Mouse (Mus musculus): ENCODE measurements around the gene Kat8. TPM values are rescaled to one million over a fixed set of nuclear protein-coding genes. Genes with fewer than 3 reads are reported as not detected.
"Not testable (repeated sequence)": the region's sequence is repeated elsewhere in the genome, so short reads cannot be mapped to it uniquely, and the experiment has no call there.

The Kat8 gene
- total RNA-seq, 2 experiments from 2014 or later: 24.0 to 30.0 TPM

DNA sequence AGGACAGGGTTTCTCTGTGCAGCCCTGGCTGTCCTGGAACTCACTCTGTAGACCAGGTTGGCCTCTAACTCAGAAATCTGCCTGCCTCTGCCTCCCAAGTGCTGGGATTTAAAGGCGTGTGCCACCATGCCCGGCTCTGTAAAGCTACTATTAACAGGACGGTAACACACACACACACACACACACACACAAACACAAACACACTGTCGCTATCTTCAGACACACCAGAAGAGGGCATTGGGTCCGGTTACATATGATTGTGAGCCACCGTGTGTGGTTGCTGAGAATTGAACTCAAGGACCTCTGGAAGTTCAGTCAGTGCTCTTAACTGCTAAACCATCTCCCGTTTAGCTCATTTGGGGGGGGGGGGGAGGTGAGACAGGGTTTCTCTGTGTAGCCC lies 16.4 kb upstream of the Kat8 start:
- DNase-seq (ENCODE audit: low spot score in 2 of 2): not testable (repeated sequence)

DNA sequence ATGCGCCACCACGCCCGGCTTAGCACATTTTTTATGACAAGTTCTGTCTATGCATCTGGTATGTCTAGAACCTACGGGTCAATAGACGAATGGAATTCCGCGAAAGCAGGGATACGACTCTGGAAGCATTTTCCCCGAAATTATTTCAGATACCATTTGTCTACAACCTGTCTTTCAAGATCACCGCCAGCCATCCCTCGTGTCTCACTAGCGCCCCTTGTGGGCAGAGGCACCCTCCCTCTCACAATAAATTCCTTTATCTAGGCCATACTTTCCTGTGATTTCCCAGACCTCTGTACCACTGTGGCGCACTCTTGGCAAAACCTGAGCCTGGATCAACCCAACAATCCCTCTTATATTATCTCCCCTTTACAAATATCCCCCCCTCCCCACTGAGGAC lies 15.9 kb upstream of the Kat8 start:
- peak in 1 of 2 experiments; percentile 57 for DNase-seq (ENCODE audit: low spot score in 2 of 2)

DNA sequence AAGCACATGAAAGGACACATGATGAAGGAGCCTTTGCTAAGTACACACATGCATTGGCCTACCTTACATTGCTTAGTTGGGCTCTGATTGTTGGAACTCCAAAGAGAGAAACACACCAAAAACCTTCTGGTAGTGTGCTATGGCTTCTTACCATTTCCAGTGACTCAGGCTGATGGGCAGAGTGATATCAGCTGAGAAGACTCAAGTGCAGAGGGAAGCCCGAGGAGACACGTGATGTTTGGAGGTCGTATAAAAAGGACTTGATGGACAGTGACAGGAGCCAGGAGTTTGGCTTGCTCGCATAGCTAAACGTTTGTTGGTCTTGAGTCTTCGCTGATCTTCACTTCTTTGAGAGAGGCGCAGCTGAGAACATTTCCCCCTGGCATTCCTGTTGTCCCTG lies 14.8 kb upstream of the Kat8 start:
- no peak for DNase-seq (ENCODE audit: low spot score in 2 of 2)

DNA sequence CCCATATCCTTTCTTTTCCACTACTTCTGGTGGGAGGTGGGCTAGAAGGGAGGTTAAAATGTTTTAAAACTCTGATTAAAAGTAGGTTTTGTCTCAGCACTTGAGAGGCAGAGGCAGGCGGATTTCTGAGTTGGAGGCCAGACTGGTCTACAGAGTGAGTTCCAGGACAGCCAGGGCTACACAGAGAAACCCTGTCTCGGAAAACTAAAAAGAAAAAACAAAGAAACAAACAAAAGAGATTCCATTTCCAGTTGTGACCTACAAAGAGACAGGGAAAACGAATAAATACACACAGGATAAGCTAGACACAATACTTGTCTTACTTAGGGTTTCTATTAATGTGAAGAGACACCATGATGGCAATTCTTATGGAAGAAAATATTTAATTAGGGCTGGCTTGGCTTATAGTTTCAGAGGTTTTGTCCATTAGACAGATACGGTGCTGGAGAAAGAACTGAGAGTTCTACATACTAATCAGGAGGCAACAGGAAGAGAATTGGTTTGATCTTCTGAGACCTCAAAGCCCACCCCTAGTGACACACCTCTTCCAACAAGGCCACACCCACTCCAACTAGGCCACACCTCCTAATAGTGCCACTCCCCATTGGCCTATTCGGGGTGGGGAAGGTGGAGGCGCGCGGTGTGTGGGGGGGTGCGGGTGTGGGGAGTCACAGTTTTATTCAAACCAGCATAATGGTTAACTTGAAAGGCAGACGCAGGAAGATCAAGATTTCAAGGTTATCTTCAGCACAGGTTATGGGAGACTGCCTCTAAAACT lies 13.9 kb upstream of the Kat8 start:
- no peak for DNase-seq (ENCODE audit: low spot score in 2 of 2)

DNA sequence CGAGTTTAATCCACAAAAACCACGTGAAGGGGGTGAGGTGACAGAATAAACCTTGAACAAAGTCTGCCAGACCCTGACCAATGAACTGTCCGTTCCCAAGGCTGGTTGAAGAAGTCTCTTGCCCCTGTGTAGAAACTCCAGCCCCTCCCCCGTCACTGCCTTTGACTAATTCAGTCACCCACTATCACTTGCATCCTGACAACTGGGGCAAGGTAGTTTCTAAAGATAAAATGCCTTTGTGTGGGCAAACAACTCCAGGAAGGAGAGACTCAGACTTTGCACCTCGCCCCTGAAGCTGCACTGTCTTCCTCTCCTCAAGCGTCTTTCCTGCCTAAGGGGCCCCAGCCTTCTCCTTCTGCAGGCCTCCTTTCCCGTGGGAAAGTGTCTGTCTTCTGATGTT lies 12.3 kb upstream of the Kat8 start:
- no peak for DNase-seq (ENCODE audit: low spot score in 2 of 2)

DNA sequence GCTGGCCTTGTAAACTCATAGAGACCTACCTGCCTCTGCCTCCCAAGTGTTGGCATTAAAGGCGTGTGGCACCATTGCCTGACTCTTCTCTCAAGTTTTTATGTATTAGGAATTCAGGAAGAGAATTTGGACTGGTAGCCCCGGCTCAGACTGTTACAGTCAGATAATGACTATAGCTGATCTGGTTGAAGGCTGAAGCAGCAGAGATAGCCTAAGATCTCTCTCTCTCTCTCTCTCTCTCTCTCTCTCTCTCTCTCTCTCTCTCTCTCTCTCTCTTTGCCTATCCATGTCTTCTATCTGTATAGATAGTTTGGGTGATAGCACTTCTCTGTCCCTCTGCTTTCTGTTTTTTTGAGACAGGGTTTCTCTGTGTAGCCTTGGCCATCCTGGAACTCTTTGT lies 10.5 kb upstream of the Kat8 start:
- no peak for DNase-seq (ENCODE audit: low spot score in 2 of 2)

DNA sequence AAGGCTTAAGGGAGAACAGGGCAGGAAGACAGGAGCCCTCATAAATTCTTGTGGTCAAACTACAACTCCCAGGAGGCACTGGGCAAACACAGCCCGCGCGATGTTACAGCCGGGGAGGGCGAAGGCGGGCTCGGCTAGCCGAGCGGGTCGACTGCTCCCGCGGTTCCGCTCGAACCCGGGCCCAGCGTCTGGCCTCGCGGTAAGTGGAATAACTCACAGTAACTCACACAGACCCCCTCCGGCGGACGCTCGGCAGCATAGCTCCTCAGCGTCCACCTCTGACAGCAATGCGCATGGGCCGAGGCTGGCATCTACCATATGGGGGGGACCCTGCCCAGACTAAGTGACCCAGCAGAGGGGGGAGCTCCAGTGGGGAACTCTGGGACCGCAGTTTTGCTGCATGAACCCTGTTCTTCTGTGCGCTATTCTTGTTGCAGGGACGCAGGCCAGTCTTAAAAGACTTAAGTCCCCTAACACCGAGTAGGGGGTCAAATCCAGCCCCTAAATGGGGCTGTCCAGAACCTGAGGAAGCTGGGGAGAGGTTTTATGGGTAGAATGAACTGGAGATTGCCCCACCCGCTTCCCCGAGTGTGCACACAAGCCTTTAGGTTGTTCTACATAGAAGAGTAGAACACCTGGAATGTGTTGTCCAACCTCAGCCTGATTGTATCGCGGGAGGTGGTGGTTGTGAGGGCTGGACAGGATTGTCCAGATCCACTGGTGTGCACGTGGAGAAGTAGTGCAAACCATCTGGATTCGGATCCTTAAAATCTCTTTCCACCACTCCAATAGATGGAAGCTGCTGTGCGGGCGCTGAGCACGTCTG lies 8.1 kb upstream of the Kat8 start, which contains the start of gene Bckdk:
Gene Bckdk (plus strand): TSS at position 112 of the 826 bp plus-strand sequence.
- peak; percentile 77 to 78 for DNase-seq (ENCODE audit: low spot score in 2 of 2)

DNA sequence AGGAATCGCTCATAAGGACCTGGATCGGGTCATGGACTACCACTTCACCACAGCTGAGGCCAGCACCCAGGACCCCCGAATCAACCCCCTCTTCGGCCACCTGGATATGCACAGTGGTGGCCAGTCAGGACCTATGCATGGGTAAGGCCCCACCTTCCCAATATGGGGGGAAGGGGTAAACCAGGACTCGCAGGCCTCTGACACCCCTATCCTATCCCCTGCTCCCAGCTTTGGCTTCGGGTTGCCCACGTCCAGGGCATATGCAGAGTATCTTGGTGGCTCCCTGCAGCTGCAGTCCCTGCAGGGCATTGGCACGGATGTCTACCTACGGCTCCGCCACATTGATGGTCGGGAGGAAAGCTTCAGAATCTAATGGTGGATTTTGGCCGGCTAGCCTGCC lies 4.4 kb upstream of the Kat8 start:
- DNase-seq (ENCODE audit: low spot score in 2 of 2): no peak

DNA sequence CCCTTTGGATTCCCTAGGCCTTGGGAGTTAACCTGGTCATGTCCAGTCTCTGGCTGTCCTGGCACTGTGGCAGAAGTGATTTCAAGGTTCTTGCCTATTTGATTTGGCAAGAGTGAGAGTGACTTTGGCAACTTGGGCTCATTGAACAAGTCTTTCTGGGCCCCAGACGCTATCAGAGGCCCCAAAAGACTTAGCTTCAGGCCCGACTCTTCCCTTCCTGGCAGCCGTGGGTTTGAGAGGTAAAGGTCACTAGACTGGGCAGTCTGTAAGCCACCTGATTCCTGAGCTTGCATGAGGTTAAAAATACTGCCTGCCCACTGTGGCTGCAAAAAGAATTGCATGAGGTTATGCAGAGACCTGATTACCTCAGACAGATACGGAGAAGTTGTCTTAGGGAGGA lies 3.7 kb upstream of the Kat8 start:
- DNase-seq (ENCODE audit: low spot score in 2 of 2): no peak

DNA sequence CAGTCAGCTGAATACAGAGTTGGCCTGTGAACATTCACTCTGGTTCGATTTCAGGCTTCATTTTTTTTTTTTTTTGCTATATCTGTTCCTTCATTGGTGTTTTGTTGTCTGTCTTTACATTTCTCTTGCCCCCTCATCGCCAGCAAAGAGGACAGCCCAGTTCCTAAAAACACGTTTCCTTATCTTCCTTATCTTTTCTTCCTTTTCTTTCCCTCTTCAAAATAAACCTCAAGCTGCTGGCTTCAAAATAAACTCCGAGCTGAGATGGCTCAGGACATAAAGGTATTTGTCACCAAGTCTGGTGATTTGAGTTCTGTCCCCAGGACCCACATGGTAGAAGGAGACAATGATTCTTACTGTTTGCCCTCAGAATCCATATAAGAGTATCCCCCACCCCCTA lies 622 bp downstream of the Kat8 start:
- DNase-seq (ENCODE audit: low spot score in 2 of 2): no peak

DNA sequence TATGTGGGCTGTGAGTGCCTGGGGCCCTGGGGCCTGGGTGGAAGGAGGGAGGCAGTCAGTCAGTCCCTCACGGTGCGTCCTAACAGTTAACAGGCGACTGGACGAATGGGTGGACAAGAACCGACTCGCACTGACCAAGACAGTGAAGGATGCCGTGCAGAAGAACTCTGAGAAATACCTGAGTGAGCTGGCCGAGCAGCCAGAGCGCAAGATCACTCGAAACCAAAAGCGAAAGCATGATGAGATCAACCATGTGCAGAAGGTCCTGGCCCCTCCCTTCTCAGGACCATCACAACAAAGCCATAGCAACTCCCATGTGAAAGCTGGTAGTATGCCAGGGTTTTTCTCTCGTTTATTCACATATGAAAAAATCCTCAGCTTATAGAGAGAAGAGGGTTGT lies 3.0 kb downstream of the Kat8 start:
- DNase-seq (ENCODE audit: low spot score in 2 of 2): no peak

DNA sequence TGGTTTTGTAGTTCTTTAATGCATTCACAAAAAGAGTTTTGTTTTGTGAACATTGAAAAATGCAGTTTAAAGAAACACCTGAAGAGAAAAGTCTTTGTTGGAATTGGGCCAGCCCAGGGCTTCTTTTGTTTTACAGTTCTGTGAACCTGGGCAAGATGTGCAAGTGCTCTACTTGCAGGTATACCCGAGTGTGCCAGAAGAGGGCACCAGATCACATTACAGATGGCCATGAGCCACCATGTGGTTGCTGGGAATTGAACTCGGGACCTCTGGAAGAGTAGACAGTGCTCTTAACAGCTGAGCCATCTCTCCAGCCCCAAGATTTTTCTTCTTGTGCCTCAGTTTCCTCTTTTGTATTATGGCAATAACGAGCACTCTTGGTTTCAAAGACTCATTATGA lies 5.9 kb downstream of the Kat8 start:
- DNase-seq (ENCODE audit: low spot score in 2 of 2): no peak

DNA sequence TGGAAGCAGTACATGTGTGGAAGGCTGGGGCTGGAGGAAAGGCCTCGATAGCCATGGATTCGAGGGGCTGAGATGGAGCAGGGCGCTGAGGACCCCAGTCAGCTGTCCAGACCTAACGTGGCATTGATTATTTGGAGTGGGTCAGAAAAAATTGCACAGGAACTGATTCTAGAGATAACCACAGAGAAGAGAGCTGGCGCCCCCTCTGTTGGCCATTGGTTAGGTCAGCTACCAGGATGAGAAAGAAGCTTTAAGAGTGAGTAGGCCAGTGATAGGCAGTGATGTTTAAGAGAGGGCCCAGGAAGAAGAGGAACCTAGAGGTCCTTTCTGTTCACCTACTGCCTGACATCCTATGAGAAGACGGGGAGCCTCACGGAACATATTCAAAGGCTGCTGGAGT lies 7.0 kb downstream of the Kat8 start:
- no peak for DNase-seq (ENCODE audit: low spot score in 2 of 2)

DNA sequence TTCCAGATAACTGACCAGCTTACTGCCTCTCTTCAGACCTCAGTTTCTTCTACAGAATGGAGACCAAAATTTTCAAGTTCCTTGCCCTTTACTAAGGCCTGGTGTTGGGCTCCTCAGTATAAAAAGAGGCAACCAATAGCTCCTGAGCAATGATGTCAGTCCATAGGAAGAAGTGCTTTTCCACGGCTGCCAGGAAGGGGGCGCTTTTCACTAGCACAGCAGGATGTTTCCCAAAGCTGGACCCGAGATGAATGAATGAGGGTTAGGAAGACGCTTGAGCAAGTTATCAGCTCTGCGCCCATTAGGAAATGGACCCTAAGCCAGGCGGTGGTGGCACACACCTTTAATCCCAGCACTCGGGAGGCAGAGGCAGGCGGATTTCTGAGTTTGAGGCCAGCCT lies 9.2 kb downstream of the Kat8 start:
- DNase-seq (ENCODE audit: low spot score in 2 of 2): no peak

DNA sequence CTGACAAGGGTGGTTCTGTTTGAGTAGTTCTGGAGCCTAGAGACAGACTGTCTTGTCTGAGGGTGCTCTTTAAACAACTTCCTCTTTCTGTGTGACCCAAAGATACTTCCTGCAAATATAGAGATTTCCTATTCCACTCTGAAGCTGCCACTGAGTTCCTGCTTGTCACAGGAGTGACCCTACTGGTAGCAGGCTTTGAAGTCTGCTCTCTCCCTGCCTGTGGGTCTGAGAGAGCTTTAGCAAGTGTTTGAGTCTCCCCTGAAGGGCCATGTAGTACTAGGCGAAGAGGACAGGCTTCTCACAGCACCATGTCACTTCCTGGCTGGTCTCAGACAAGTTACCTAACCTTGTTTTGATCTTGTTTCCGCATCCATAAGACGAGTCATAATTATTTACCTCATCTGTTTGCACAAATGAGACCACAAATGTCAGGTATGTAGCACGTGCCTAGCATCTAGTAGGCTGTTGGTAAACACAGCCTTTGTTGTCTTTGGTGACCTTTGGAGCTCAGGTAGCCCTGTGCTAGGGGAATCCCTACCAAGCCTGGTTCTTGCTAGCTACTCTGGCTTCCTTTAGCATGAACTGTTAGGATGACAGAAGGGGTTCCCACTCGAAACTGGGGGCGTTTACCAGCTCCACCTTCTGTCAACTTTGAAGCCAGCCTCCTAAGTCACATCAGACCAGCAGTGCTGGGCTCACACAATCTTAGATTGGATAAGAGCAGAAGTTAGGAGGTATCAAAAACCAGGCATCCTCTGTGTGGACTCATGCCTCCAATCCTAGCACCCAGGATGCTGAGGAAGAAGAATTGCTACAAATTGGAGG lies 10.3 kb downstream of the Kat8 start:
- no peak for DNase-seq (ENCODE audit: low spot score in 2 of 2)

DNA sequence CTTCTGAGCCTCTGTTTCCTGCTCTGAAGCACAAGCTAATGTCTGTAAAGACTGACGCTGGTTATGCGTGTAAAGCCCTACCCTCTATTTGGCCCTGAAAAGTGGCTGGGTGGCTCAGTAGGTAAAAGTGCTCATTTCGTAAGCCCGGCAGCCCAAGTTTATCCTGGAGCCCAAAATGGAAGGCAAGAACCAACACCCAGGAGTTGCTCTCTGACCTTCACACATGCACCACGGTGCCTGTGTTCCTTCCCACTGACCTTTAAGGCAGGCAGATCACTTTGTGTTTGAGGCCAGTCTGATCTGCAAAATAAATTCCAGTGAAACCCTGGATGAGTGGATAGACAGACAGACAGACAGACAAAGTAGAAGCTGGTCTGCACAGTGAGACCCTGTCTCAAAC lies 11.4 kb downstream of the Kat8 start:
- no peak for DNase-seq (ENCODE audit: low spot score in 2 of 2)

DNA sequence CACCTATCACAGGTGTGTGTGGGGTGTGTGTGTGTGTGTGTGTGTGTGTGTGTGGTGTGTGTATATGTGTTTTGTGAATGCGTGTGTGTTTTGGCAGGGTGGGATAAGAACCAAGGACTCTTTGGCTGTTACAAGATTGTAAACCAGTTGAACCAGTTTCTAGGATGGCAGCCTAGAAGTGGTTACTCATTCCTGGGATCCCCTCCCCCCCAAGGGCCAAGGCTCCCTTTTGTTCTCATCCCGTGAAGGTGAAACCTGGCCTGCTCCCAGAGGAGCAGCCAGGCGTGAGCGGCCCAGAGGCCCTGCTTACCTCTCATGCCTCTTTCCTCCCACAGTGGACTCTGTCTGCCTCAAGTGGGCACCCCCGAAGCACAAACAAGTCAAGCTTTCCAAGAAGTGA lies 12.9 kb downstream of the Kat8 start:
- DNase-seq (ENCODE audit: low spot score in 2 of 2): no peak

DNA sequence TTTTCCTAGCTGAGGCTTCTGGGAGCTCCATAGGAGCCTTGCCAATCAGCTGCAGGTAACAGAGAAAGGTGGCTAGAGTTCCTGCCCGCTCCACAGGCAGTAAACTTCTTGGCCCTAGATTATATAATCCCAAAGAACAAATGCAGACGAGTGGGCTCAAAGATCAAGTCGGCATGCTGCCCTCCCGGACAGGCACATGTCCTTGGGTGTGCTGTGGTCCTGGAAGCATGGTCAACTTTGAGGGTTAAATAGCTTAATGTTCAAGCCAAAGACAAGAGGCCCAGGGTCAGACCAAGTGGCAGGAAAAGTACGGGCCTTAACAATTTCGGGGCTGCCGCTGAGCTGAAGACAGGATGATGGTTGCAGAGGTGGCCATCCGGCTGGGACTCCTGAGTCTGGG lies 13.8 kb downstream of the Kat8 start:
- DNase-seq (ENCODE audit: low spot score in 2 of 2): no peak

DNA sequence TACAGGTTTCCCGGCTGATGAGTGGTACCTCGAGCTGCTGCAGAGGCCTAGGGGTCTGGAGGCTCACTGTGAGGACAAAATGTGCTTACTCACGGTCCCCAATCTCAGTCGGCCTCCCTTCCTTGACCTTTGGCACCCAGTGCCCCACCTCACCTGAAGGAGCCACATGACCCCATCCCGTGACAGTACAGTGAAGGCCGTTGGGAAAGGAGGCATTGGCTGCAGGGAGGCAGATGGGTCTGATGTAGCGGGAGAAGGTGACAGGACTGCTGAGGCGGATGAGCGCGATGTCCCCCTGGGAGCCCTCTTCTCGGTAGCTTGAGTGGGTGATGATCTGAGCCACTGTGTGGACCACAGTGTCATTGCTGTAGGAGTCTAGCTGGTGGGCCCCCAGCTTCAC lies 14.5 kb downstream of the Kat8 start:
- no peak for DNase-seq (ENCODE audit: low spot score in 2 of 2)

DNA sequence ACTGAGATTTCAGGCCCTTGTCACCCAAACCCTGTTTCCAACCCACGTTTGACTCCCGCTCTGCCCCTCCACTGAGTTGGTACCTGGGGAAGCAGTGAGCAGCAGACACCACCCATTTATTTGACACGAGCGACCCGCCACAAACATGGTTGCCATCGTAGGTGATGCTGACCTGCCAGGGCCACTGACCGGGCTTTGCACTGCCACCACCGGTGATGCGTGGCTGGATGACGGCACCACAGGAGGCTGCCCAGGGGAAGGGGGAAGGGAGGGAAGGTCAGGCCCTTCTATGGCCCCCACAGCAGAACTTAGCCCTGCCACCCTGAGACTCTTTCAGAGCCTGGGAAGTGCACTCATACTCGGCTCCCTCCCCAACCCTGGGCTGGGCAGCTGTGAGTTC lies 15.4 kb downstream of the Kat8 start:
- no peak for DNase-seq (ENCODE audit: low spot score in 2 of 2)

DNA sequence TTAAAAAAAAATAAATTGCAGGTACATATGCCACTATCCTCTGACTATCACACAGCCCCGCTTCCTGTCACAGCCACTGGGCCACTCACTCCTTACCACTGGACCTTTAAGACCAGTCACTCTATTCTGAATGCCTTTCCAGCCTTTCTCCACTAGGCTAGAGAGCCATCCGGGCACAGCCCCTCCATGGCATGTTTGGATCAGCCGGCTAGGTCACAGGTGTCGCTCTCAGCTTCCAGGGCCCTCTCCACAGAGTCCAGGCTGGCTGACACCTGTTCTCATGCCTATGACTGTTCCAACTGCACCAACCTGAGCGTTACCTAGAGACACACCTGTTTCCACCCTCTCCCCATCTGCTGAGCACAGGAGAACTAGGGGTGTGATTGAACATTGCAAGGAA lies 16.3 kb downstream of the Kat8 start:
- no peak for DNase-seq (ENCODE audit: low spot score in 2 of 2)

DNA sequence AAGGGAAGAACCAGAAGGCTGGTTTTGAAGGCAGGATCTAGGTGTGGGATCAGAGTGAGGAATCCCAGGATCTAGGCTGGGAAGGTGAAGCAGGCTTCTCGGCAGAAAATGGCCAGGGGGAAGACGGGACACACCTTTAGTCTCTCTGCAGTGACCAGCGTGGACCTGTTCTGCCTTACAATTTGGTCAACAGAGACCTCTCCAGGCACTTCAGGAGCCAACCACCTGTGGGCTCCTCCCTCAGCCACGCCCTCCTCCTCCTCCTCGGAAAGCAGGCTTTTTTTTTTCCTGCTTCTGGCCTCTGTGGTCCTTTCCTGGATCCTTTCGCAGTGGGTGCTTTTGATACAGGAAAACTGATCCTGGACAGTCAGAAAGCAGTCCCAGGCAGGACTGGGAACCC lies 17.6 kb downstream of the Kat8 start, which contains the start of gene Prss8:
Gene Prss8 (minus strand): TSS at position 182 of the 400 bp plus-strand sequence.
- no peak for DNase-seq (ENCODE audit: low spot score in 2 of 2)
